Mouse (Mus musculus): ENCODE measurements at regions not wholly inside any gene's neighbourhood (a gene's known extent, or its start where the extent isn't known, plus 50 kb on each side); places are given as distances from the start of the nearest gene placed in this dataset.

- DNase-seq, result no peak
Measured at GRCm38 (mm10) chr8:25389947-25390346, 565.8 kb upstream of the Adam5 start.

- no peak for DNase-seq
Measured at GRCm38 (mm10) chr8:25389371-25389855, 565.2 kb upstream of the Adam5 start.

- no peak for DNase-seq
Measured at GRCm38 (mm10) chr8:25388811-25389210, 564.6 kb upstream of the Adam5 start.

- no peak for DNase-seq
Measured at GRCm38 (mm10) chr8:25385186-25385585, 561.0 kb upstream of the Adam5 start.

- DNase-seq, result no peak
Measured at GRCm38 (mm10) chr8:25384591-25384990, 560.4 kb upstream of the Adam5 start.

GRCm38 (mm10) chr8:25373276-25373675 lies 549.1 kb upstream of the Adam5 start:
- DNase-seq, result no peak

GRCm38 (mm10) chr8:25370947-25371346 lies 546.8 kb upstream of the Adam5 start:
- no peak for DNase-seq

GRCm38 (mm10) chr8:25369331-25369730 lies 545.2 kb upstream of the Adam5 start:
- no peak for DNase-seq

- DNase-seq, result peak; percentile 80
Measured at GRCm38 (mm10) chr8:25368561-25369091, 544.5 kb upstream of the Adam5 start.

GRCm38 (mm10) chr8:25367806-25368549 lies 543.8 kb upstream of the Adam5 start:
- DNase-seq, result peak; percentile 17

- no peak for DNase-seq
Measured at GRCm38 (mm10) chr8:25366181-25366580, 542.0 kb upstream of the Adam5 start.

- DNase-seq, result no peak
Measured at GRCm38 (mm10) chr8:25362656-25363055, 538.5 kb upstream of the Adam5 start.

GRCm38 (mm10) chr8:25362146-25362545 lies 538.0 kb upstream of the Adam5 start:
- DNase-seq, result no peak

- no peak for DNase-seq
Measured at GRCm38 (mm10) chr8:25361420-25361819, 537.3 kb upstream of the Adam5 start.

- DNase-seq, result no peak
Measured at GRCm38 (mm10) chr8:25358539-25359165, 534.5 kb upstream of the Adam5 start.

GRCm38 (mm10) chr8:25353822-25354770 lies 529.9 kb upstream of the Adam5 start:
- DNase-seq, result peak; percentile 67

- DNase-seq, result peak; percentile 35
Measured at GRCm38 (mm10) chr8:25353405-25353804, 529.2 kb upstream of the Adam5 start.

- DNase-seq, result no peak
Measured at GRCm38 (mm10) chr8:25348003-25348683, 524.0 kb upstream of the Adam5 start.

GRCm38 (mm10) chr8:25343160-25343602 lies 519.0 kb upstream of the Adam5 start:
- DNase-seq, result peak; percentile 90

GRCm38 (mm10) chr8:25342501-25342900 lies 518.3 kb upstream of the Adam5 start:
- no peak for DNase-seq

GRCm38 (mm10) chr8:25341225-25341624 lies 517.1 kb upstream of the Adam5 start:
- no peak for DNase-seq

- no peak for DNase-seq
Measured at GRCm38 (mm10) chr8:25340729-25341128, 516.6 kb upstream of the Adam5 start.
